Mouse (Mus musculus) spleen, adult 2 months (tissue): ENCODE measurements around the gene Adal. TPM values are rescaled to one million over a fixed set of nuclear protein-coding genes. Genes with fewer than 3 reads are reported as not detected.
A peak's percentile ranks its signal among the peaks of the same experiment; 100 is the strongest.
"Not testable (repeated sequence)": the region's sequence is repeated elsewhere in the genome, so short reads cannot be mapped to it uniquely, and the experiment has no call there.

Source experiments
- DNase-seq, 2 experiments: peaks; one replicate each; pipeline versions ENCODE4 v3.0.0 to v3.0.0-alpha.2; 2012 to 2021; ENCODE audit warnings: low spot score in 2 of 2, low read depth in 1 of 2
- H3K27ac ChIP-seq: fragments of 200-500 bp; 2 replicates; pipeline ENCODE4 v1.5.1; 2012; ENCODE audit warnings: low read length, inconsistent platforms; ENCODE audit not compliant: insufficient read depth
- H3K27me3 ChIP-seq: fragments of 200-500 bp; 2 replicates; pipeline ENCODE4 v1.6.1; 2012; ENCODE audit warnings: mild to moderate bottlenecking, moderate library complexity, low read length, inconsistent platforms; ENCODE audit not compliant: control insufficient read depth, insufficient read depth
- H3K36me3 ChIP-seq: fragments of 200-500 bp; 2 replicates; pipeline ENCODE4 v1.6.1; 2012; ENCODE audit warnings: mild to moderate bottlenecking, low read length, inconsistent platforms; ENCODE audit not compliant: control insufficient read depth, insufficient read depth
- H3K4me1 ChIP-seq: fragments of 200-500 bp; 2 replicates; pipeline ENCODE4 v1.6.1; 2011; ENCODE audit warnings: inconsistent platforms; ENCODE audit not compliant: control insufficient read depth, insufficient read depth, insufficient read length
- H3K4me3 ChIP-seq: fragments of 200-500 bp; 2 replicates; pipeline ENCODE4 v1.5.1; 2011; ENCODE audit warnings: mild to moderate bottlenecking, inconsistent platforms; ENCODE audit not compliant: insufficient read depth, insufficient read length; ENCODE audit errors: extremely low read depth
- CTCF ChIP-seq: fragments of 200-500 bp; IDR thresholded peaks from 2 replicates; pipeline ENCODE4 v1.5.1; 2011; ENCODE audit warnings: mild to moderate bottlenecking, inconsistent platforms; ENCODE audit not compliant: insufficient read depth, insufficient read length, insufficient replicate concordance; ENCODE audit errors: extremely low read depth
- POLR2A ChIP-seq: fragments of 200-500 bp; IDR thresholded peaks from 2 replicates; pipeline ENCODE4 v1.6.1; 2011; ENCODE audit warnings: low read depth, low read length, inconsistent platforms
- WGBS: fragments of 180-500 bp; shearing (Covaris S2); methylation state at CpG from one replicate; pipeline ENCODE4 v1.1.7; 2018; 5-methylcytosine and 5-hydroxymethylcytosine counted together
- polyA plus RNA-seq: library from polyadenylated mRNA; depleted of rRNA; stranded (reverse); fragments of >200 nt; gene quantifications from 2 replicates; pipeline ENCODE4 v1.2.3, GENCODE M21; 2012; rRNA removed

Gene Adal
- polyA plus RNA-seq: 3.4 and 3.7 TPM in 2 replicates

DNA sequence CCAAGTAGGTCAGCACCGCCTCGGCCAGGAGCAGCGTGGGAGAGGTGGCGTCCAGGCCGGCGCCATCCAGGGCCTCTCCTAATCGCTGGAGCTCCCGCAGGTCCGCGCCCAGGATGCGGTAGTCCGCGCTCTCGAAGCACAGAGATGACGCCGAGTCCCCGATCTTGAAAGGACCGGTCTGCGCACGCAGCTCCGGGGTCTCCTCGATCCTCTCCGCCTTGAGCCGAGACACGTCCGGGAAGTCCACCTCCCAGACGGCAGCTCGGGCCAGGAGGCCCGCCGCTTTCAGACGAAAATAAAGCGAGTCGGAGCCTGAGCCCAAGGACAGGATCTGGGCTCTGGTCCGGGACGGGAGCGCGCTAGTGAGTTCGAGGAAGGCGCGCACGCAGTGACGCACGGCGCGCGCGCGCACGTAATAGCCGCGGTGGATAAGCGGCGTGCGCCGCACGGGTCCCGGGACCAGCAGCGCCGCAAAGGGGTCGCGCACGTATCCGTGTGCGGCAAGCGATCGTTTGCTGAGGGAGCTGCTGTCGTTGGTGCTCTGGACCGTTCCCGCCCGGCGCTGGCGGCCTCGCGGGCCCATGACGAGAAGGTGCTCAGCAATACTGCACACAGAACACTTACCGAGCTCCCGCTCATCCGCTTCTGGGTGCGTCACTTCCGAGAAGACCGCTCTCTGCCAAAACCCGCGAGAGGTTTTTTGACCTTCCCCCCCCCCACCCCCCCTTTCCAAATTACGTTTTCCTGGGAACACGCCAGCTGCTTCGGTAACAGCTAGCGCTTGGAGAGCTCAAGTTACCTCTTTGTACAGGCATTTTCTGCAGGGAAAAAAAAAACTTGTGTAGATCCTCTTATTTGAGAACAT, at the start of gene Adal, which contains the start of gene Lcmt2:
Adal (plus strand) TSS at position 411 of the 865 bp plus-strand sequence.
Lcmt2 (minus strand) TSS at position 636 of the 865 bp plus-strand sequence.
- peak; percentile 91 for TF ChIP-seq POLR2A
- no peak for TF ChIP-seq CTCF
- under 1% methylated on average over 87 of the region's 87 CpGs for WGBS

DNA sequence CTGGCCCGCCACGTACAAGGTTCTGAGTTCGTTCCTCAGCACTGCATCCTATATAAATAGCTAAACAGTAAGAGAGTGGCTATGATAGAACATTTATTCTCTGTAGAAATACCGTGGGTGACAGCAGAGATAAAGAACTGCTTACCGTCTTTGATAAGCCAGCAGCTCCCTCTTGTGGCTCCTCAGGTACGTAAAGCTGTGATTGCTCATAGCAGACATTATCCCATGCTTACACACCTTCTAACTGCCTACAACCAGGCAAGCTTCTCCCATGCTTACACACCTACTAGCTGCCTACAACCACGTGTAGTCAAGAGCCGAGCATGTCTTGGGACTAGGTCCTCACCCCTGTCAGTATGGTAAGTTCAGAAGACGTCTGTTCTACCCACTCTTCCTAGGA, 38.2 kb upstream of the Adal start:
- Histone ChIP-seq H3K4me1 (no peaks in the 10 kb centered on the region), H3K27ac (no peak overlapping the region), H3K4me3 (no peak overlapping the region), H3K27me3 (no peaks in the 10 kb centered on the region), H3K36me3 (no peaks in the 10 kb centered on the region)
- peak; percentile 22 to 34 for DNase-seq
- TF ChIP-seq CTCF (peak; percentile 50; the same call in 1 of the 2 replicates), POLR2A (no peak)
- 16% methylated on average over 9 of the region's 9 CpGs for WGBS

More for the DNA sequence above, at the start of gene Adal, which contains the start of gene Lcmt2:
- H3K36me3 ChIP-seq: peaks cover 2% of the 10 kb centered on the region
- H3K4me3 ChIP-seq: peak within 1 kb of the TSS; percentile 100
- H3K27me3 ChIP-seq: no peaks in the 10 kb centered on the region
- peak within 1 kb of the TSS; percentile 98 for H3K27ac ChIP-seq
- H3K4me1 ChIP-seq: peaks cover 7% of the 10 kb centered on the region; the same call in 1 of the 2 replicates
- peak; percentile 79 to 82 for DNase-seq

DNA sequence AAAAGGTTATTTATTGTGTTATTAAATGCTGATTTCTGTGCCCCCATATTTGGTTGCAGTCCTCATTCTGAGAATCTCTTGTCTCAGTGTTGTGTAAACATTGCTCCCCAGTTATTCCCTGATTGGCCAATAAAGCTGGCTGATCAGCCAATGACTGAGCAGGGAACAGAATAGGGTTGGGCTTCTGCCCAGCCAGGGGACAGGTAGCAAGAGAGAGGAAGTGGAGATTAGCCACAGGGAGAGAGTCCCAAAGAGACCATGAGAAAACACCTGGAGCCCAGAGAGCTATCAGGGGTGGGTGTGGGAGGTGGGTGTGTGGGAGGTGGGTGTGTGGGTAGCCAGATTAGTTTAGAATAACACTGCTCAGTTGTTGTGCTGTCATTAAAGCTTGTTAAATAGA, 34.3 kb upstream of the Adal start:
- no peaks in the 10 kb centered on the region for H3K36me3 ChIP-seq
- no peak for DNase-seq
- no peak overlapping the region for H3K27ac ChIP-seq
- no peak overlapping the region for H3K4me3 ChIP-seq
- TF ChIP-seq CTCF (no peak), POLR2A (no peak)
- no peaks in the 10 kb centered on the region for H3K27me3 ChIP-seq
- H3K4me1 ChIP-seq: no peaks in the 10 kb centered on the region

DNA sequence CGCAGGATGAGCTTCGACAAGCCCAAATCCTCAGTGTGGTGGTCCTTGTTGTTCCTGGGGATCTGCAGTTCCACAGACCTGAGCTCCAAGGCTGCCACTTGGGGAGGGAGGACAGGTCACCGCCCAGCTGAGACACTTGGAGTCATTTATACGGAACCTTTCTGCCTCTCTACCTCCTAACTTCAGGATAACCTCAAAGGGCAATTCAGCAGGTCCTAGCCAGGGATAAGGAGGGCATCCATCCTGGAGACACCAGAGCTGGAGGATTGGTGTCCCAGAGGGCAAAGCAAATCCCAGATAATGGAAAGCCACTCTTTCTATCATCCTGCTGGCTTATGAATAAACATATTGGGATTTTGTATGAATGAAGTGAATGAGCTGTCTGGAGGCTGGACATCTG, 30.5 kb upstream of the Adal start, which contains the start of gene Tgm7:
Tgm7 (minus strand) TSS at position 101 of the 400 bp plus-strand sequence.
- no peak within 1 kb of the TSS for H3K27ac ChIP-seq
- no peak for DNase-seq
- H3K4me3 ChIP-seq: no peak within 1 kb of the TSS
- no peaks in the 10 kb centered on the region for H3K4me1 ChIP-seq
- no peaks in the 10 kb centered on the region for H3K27me3 ChIP-seq
- 90% methylated on average over 4 of the region's 4 CpGs for WGBS
- H3K36me3 ChIP-seq: no peaks in the 10 kb centered on the region
- TF ChIP-seq CTCF (no peak), POLR2A (no peak)

DNA sequence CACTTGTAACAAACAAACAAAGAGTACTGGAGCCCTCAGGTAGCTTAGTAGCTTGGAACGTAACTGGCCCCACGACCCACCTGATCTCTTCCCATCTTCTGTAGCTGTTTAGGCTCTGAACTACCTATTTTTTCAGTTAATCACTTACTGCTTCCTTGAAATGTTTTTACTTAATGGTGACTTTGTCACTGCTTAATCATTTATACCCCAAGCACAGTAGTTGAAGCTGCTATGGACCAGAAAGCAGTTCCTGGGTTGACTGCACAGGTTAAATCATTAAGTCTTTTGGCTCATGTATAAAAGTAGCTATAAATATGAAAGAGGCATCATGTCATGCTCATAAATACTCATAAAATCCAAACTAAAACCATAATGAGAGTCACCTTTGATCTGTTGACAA, 24.8 kb upstream of the Adal start:
- no peak for TF ChIP-seq CTCF
- no peak for TF ChIP-seq POLR2A
- H3K4me1 ChIP-seq: no peaks in the 10 kb centered on the region
- H3K27me3 ChIP-seq: no peaks in the 10 kb centered on the region
- no peak overlapping the region for H3K4me3 ChIP-seq
- no peaks in the 10 kb centered on the region for H3K36me3 ChIP-seq
- no peak overlapping the region for H3K27ac ChIP-seq
- no peak for DNase-seq
- WGBS: 91% methylated on average over 2 of the region's 2 CpGs

DNA sequence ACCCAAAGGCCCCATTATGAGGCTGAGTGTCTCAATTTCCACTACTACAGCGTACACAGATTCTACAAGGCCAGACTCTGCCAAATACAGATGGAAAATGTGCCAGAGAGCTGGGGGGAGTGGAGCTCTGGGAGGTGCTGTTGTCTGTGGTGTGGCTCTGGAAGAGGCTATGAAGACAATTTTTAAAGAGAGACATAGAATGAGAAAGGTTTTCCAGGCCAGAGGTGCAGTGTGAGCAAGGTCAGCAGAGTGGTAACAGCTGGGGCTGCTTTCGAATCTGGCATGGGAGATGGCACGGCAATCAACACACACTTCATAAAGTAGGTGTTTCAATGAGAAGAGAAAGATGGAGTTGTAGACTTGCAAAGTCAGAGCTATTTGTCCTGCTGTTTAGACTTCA, 21.0 kb upstream of the Adal start:
- no peak for TF ChIP-seq CTCF
- no peak for TF ChIP-seq POLR2A
- Histone ChIP-seq H3K36me3 (no peaks in the 10 kb centered on the region), H3K4me3 (no peak overlapping the region), H3K4me1 (no peaks in the 10 kb centered on the region), H3K27me3 (no peaks in the 10 kb centered on the region), H3K27ac (no peak overlapping the region)
- DNase-seq: no peak
- WGBS: 88% methylated on average over 3 of the region's 3 CpGs

DNA sequence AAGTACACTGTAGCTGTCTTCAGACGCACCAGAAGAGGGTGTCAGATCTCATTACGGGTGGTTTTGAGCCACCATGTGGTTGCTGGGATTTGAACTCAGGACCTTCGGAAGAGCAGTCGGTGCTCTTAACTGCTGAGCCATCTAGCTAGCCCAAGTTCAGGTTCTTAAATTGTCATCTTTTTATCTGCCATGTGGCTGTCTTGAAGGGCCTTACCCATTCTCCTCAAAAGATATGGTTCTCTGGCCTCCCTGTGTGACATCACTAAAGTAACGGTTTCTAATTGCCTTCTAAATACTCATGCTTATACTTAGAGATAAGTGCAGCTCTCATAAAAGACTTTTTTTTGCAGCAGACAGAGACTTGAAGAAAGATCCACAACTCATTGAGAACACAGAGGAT, 13.9 kb upstream of the Adal start:
- H3K4me1 ChIP-seq, H3K27me3 ChIP-seq, H3K27ac ChIP-seq, H3K4me3 ChIP-seq, H3K36me3 ChIP-seq, DNase-seq: not testable (repeated sequence)
- WGBS: 92% methylated on average over 5 of the region's 5 CpGs
